Mouse (Mus musculus): ENCODE results near the gene Acsf3.

DNA sequence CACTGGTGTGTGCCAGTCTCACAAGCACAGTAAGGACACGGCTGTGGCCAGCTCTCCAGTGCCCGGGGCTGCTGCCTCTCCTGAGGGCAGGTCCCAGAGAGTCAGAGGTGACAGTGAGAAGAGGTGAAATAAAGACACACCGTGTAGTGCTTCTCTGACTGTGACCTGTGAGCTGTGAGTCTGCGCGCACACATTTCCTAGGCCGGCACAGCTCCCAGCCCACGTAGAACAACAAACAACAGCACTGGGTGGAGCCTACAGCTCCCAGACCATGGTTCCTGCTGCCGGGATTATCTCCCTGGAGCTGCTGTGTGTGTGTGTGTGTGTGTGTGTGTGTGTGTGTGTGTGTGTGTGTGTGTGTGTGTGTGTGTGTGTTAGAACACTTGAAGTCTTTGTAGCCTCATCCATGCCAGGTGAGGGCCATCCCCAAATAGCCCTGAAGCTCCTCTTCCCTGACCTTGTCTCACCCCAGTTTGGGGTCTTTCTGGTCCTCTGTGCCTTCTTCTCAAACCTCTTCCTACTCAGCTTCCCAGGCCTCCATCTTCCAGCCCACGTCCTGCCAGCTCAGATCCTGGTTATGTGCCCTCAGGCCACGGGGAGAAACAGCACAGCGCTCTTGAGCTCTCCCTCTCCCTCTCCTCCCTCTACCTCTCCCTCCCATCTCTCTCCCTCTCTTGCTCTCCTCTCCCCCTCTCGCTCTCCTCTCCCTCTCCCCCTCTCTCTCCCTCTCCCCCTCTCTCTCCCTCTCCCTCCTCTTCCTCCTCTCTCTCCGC, 42.6 kb downstream of the Acsf3 start:
- TF ChIP-seq CTCF (IDR thresholded peaks at IDR 0.05; ENCODE audit: insufficient read depth, low read depth, low read length), result no peak
- TF ChIP-seq POLR2A (IDR thresholded peaks at IDR 0.05; ENCODE audit: insufficient read depth, low read depth, low read length), result no peak

All from olfactory bulb, adult 2 months (tissue).